Mouse (Mus musculus): ENCODE data around the gene Itpkb. TPM values are rescaled to one million over a fixed set of nuclear protein-coding genes. Genes with fewer than 3 reads are reported as not detected.

Gene Itpkb
- polyA plus RNA-seq (2017; shearing (Covaris generic)), result 58.2 TPM

DNA sequence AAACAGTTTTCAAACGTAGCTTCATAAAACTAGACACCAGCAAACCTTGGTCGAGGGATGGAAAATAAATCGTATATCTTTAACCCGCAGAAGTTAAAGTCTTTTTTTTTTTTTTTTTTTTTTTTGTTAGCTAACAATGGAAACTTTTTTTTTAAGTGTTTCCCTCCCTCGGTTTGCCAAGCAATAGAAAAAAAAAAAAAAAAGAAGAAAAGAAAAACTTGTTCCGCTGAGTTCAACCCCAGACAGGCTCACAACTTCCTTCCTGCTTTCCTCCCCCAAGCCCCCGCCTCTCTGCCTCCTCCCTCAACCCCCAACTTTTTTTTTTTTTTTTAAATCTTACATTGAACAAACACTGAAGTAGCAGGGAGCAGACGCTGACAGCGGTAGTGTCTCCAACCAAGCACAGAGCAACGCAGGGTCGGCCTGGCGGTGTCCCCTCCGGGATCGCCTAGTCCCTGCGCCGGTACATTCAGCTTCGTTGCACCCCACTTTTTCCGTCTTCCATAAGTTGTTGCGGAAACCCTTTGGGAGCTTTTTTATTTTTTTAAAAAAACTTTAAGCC is at the start of gene Itpkb:
TSS of gene Itpkb (plus strand) at position 341 of the 562 bp plus-strand sequence.

Other genes starting within 250 kb of the Itpkb start
- 89.8 TPM for gene Coq8a, start 130.9 kb upstream of the Itpkb start, polyA plus RNA-seq (2017; shearing (Covaris generic))
- gene Psen2, start 67.0 kb upstream of the Itpkb start, polyA plus RNA-seq (2017; shearing (Covaris generic)), result 192 TPM
- gene Stum, start 153.0 kb downstream of the Itpkb start, polyA plus RNA-seq (2017; shearing (Covaris generic)), result not detected
- gene Parp1, start 238.4 kb downstream of the Itpkb start, polyA plus RNA-seq (2017; shearing (Covaris generic)), result 98.6 TPM